Mouse (Mus musculus) lung, embryonic 16.5 days (tissue): ENCODE measurements around the gene Rnf43. TPM values are rescaled to one million over a fixed set of nuclear protein-coding genes. Genes with fewer than 3 reads are reported as not detected.

Experiments used
- ATAC-seq: fragments of 200-750 bp; cut with Nextera tagmentation; 2 replicates; pipeline ENCODE4 v1.8.0; 2017; ENCODE audit warnings: low read depth, mild to moderate bottlenecking, moderate library complexity
- H3K27ac ChIP-seq: fragments of 300-500 bp; sonication (generic); 2 replicates; pipeline ENCODE4 v1.5.1; 2014; ENCODE audit warnings: mild to moderate bottlenecking, control low read depth, low read length
- H3K27me3 ChIP-seq: fragments of 300-500 bp; sonication (generic); 2 replicates; pipeline ENCODE4 v1.6.1; 2014; ENCODE audit warnings: low read depth, low read length, mixed read lengths; ENCODE audit not compliant: control insufficient read depth, insufficient read depth
- H3K36me3 ChIP-seq: fragments of 300-500 bp; sonication (generic); 2 replicates; pipeline ENCODE4 v1.6.1; 2014; ENCODE audit warnings: low read length; ENCODE audit not compliant: control insufficient read depth, insufficient read depth
- H3K4me1 ChIP-seq: fragments of 300-500 bp; sonication (generic); replicated peaks from 2 replicates; pipeline ENCODE4 v1.6.1; 2014; ENCODE audit warnings: low read length, mixed read lengths; ENCODE audit not compliant: control insufficient read depth, insufficient read depth
- H3K4me2 ChIP-seq: fragments of 300-500 bp; sonication (generic); 2 replicates; pipeline ENCODE4 v1.6.1; 2014; ENCODE audit warnings: low read depth, low read length, control low read depth
- H3K4me3 ChIP-seq: fragments of 300-500 bp; sonication (generic); 2 replicates; pipeline ENCODE4 v1.5.1; 2014; ENCODE audit warnings: mild to moderate bottlenecking, low read length, control low read depth
- H3K9ac ChIP-seq: fragments of 300-500 bp; sonication (generic); 2 replicates; pipeline ENCODE4 v1.6.1; 2014; ENCODE audit warnings: low read length, control low read depth
- H3K9me3 ChIP-seq: fragments of 300-500 bp; sonication (generic); 2 replicates; pipeline ENCODE4 v1.6.1; 2016; ENCODE audit warnings: low read length; ENCODE audit not compliant: control insufficient read depth
- WGBS: fragments of 180-500 bp; shearing (Covaris S2); extraction: QIAGEN DNeasy Blood & Tissue Kit; methylation state at CpG from one replicate; pipeline ENCODE4 v1.1.7; 2014; 5-methylcytosine and 5-hydroxymethylcytosine counted together
- polyA plus RNA-seq: library from polyadenylated mRNA; unstranded; fragments of >200 nt; fragmentation: Nextera tagmentation; extraction: Ambion mirVana; gene quantifications from 2 replicates; pipeline ENCODE4 v1.2.1, GENCODE M21; 2015

Gene Rnf43
- polyA plus RNA-seq = 15.8 and 16.5 TPM in 2 replicates

DNA sequence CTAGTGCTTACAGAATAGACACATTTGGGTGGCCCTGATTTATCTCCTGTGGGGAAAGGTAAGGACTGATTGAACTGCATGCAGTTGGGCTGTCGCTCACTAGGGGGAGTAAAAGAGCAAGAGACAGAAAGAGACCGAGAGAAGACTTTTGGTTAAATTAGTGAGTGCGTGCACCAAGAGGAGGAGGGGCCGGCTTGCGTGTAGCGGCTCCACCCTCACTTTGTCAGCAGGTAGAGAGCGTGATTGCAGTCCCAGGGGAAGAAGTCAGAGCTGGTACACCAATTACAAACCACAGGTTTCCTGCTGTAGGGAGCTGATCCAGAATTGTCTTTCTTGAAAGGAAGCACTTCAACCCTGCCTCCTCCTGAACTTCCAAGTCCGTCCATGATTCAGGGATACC is at the start of gene Rnf43:
Rnf43 (plus strand) TSS at position 316 of the 400 bp plus-strand sequence.
- Histone ChIP-seq H3K4me3 (peak within 1 kb of the TSS; percentile 54), H3K27ac (peak within 1 kb of the TSS; percentile 78)
- peak; percentile 96 for ATAC-seq

GRCm38 (mm10) chr11:87613972-87614371 is 48.5 kb upstream of the Rnf43 start:
- Histone ChIP-seq H3K36me3 (peaks cover 70% of the 10 kb centered on the region), H3K27ac (no peak overlapping the region), H3K9me3 (peaks cover 8% of the 10 kb centered on the region), H3K4me2 (no peak overlapping the region), H3K27me3 (no peaks in the 10 kb centered on the region), H3K9ac (no peak overlapping the region), H3K4me1 (no peaks in the 10 kb centered on the region), H3K4me3 (no peak overlapping the region)
- 87% methylated on average over 7 of the region's 7 CpGs for WGBS
- no peak for ATAC-seq

More for the DNA sequence above, at the start of gene Rnf43:
- peak within 1 kb of the TSS; percentile 63 for H3K9ac ChIP-seq
- H3K27me3 ChIP-seq = no peaks in the 10 kb centered on the region
- H3K9me3 ChIP-seq = no peaks in the 10 kb centered on the region
- no peaks in the 10 kb centered on the region for H3K36me3 ChIP-seq
- peak within 1 kb of the TSS; percentile 53 for H3K4me2 ChIP-seq
- 0% methylated on average over 8 of the region's 8 CpGs for WGBS
- H3K4me1 ChIP-seq = peaks cover 2% of the 10 kb centered on the region; the same call in 1 of the 2 replicates

- no peak overlapping the region for H3K4me2 ChIP-seq
- no peak overlapping the region for H3K4me3 ChIP-seq
- H3K4me1 ChIP-seq = no peaks in the 10 kb centered on the region
- no peak for ATAC-seq
- H3K9me3 ChIP-seq = peaks cover 8% of the 10 kb centered on the region
- H3K36me3 ChIP-seq = peaks cover 65% of the 10 kb centered on the region
- H3K9ac ChIP-seq = no peak overlapping the region
- 88% methylated on average over 5 of the region's 5 CpGs for WGBS
- H3K27me3 ChIP-seq = no peaks in the 10 kb centered on the region
- H3K27ac ChIP-seq = no peak overlapping the region
Observed at GRCm38 (mm10) chr11:87615551-87615950, 47.0 kb upstream of the Rnf43 start.

- Histone ChIP-seq H3K27me3 (no peaks in the 10 kb centered on the region), H3K27ac (no peak overlapping the region), H3K9me3 (peaks cover 8% of the 10 kb centered on the region), H3K9ac (no peak overlapping the region), H3K36me3 (peaks cover 64% of the 10 kb centered on the region), H3K4me2 (no peak overlapping the region), H3K4me3 (no peak overlapping the region), H3K4me1 (no peaks in the 10 kb centered on the region)
- 86% methylated on average over 2 of the region's 2 CpGs for WGBS
- ATAC-seq = no peak
Observed at GRCm38 (mm10) chr11:87615952-87616351, 46.6 kb upstream of the Rnf43 start.

GRCm38 (mm10) chr11:87616790-87617474 is 45.6 kb upstream of the Rnf43 start, which contains the start of gene Hsf5:
TSS of gene Hsf5 (plus strand) at chr11:87617164.
- Histone ChIP-seq H3K4me1 (no peaks in the 10 kb centered on the region), H3K4me3 (no peak within 1 kb of the TSS), H3K9me3 (peaks cover 8% of the 10 kb centered on the region), H3K36me3 (peaks cover 57% of the 10 kb centered on the region), H3K27me3 (no peaks in the 10 kb centered on the region), H3K9ac (no peak within 1 kb of the TSS), H3K4me2 (no peak within 1 kb of the TSS), H3K27ac (no peak within 1 kb of the TSS; the same call in 1 of the 2 replicates)
- no peak for ATAC-seq
- 87% methylated on average over 65 of the region's 69 CpGs for WGBS

DNA sequence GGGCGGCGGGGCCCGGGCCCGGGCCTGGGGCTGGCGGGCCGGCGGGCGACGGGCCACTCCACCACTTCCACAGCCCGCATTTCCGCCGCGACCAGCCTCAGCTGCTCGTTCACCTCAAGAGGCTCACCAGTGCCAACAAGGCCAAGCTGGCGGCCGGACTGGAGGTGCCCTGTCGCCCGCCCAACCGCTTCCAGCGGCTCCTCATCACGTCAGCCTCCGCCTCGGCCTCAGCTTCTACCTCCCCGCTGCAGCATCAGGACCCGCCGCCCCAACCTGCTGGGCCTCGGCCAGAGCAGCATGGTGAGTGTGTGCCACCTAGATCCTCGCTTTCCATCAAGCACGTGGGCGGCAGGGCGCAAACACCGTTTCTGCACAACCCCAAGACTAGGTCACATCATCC is 44.9 kb upstream of the Rnf43 start:
- ATAC-seq = no peak
- no peaks in the 10 kb centered on the region for H3K27me3 ChIP-seq
- peaks cover 51% of the 10 kb centered on the region for H3K36me3 ChIP-seq
- H3K4me3 ChIP-seq = no peak overlapping the region
- H3K4me2 ChIP-seq = no peak overlapping the region
- 94% methylated on average over 32 of the region's 32 CpGs for WGBS
- no peak overlapping the region; the same call in 1 of the 2 replicates for H3K27ac ChIP-seq
- H3K9ac ChIP-seq = no peak overlapping the region
- H3K4me1 ChIP-seq = no peaks in the 10 kb centered on the region
- H3K9me3 ChIP-seq = peaks cover 8% of the 10 kb centered on the region

GRCm38 (mm10) chr11:87623160-87623559 is 39.4 kb upstream of the Rnf43 start:
- 76% methylated on average over 4 of the region's 4 CpGs for WGBS
- Histone ChIP-seq H3K27ac (no peak overlapping the region), H3K4me1 (no peaks in the 10 kb centered on the region), H3K36me3 (peaks cover 11% of the 10 kb centered on the region; the same call in 1 of the 2 replicates), H3K4me3 (no peak overlapping the region), H3K27me3 (no peaks in the 10 kb centered on the region), H3K9me3 (no peaks in the 10 kb centered on the region), H3K4me2 (no peak overlapping the region), H3K9ac (no peak overlapping the region)
- ATAC-seq = no peak

DNA sequence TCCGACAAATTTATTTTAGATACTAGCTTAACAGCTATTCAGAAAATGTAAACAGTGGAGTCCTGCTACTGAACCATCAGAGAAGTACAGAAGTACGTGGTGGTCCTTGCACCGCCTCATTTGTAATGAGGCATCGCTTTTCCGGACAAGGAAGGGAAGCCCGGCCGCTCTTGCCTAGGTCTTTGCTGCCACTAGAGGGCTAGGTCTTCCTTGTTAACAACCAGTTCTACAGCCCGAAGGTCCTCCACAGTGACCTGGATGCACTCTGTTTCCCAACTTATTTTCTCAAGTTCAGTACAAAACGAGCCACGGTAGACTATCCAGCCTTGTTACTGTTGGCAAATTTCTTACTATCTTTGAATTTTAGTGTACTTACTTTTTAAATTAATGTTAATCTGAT is 32.7 kb upstream of the Rnf43 start:
- Histone ChIP-seq H3K9me3 (no peaks in the 10 kb centered on the region), H3K4me1 (no peaks in the 10 kb centered on the region), H3K36me3 (no peaks in the 10 kb centered on the region), H3K4me3 (no peak overlapping the region), H3K27ac (no peak overlapping the region), H3K9ac (no peak overlapping the region), H3K27me3 (no peaks in the 10 kb centered on the region), H3K4me2 (no peak overlapping the region)
- ATAC-seq = 0 out of 2 replicates have a peak, but pooled peaks have one; percentile 47
- WGBS = 19% methylated on average over 10 of the region's 10 CpGs

- H3K4me1 ChIP-seq = peaks cover 2% of the 10 kb centered on the region; the same call in 1 of the 2 replicates
- H3K27me3 ChIP-seq = no peaks in the 10 kb centered on the region
- H3K27ac ChIP-seq = no peak overlapping the region
- peak overlapping the region; percentile 82 for H3K9ac ChIP-seq
- peak overlapping the region; percentile 81 for H3K4me2 ChIP-seq
- H3K4me3 ChIP-seq = peak overlapping the region; percentile 52
- ATAC-seq = peak; percentile 28; the same call in 1 of the 2 replicates
- H3K36me3 ChIP-seq = no peaks in the 10 kb centered on the region
- H3K9me3 ChIP-seq = no peaks in the 10 kb centered on the region
- WGBS = 15% methylated on average over 2 of the region's 2 CpGs
Observed at GRCm38 (mm10) chr11:87638793-87639192, 23.7 kb upstream of the Rnf43 start.
